Mouse (Mus musculus): ENCODE data around the gene Lzts2. TPM values are rescaled to one million over a fixed set of nuclear protein-coding genes. Genes with fewer than 3 reads are reported as not detected.

Gene Lzts2
- total RNA-seq (2023): 0.83 to 2.2 TPM (median 1.1 TPM) in 4 replicates

DNA sequence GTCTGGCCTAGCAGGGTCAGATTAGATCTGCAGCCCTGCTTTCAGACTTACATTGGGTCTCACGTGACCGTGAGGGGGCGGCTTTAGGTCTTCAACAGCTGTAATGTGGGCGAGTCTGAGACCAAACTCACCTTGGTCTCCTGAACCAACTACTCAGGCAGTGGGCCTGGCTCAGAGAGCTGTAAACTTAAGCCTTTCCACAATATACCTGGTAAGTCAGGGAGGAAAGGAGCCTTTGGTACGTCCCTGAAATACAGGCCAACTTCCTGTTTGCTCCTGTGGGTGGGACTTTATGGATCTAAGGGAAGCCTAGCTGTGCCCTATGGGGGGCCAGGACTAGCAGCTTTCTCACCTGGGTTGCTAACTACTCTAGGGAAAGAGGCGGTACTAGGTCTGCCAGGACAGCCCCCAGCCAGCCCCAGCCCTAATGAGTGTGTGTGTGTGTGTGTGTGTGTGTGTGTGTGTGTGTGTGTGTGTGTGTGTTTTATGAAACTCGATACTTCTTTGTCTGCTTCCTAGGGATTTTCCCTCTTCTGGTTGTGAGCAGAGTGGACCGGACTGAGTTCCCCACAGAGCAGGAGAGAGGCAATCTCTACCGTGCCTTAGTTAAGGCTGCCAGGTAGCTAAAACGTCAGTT lies at the start of gene Lzts2:
Lzts2 (plus strand) TSS at position 80 of the 637 bp plus-strand sequence.

DNA sequence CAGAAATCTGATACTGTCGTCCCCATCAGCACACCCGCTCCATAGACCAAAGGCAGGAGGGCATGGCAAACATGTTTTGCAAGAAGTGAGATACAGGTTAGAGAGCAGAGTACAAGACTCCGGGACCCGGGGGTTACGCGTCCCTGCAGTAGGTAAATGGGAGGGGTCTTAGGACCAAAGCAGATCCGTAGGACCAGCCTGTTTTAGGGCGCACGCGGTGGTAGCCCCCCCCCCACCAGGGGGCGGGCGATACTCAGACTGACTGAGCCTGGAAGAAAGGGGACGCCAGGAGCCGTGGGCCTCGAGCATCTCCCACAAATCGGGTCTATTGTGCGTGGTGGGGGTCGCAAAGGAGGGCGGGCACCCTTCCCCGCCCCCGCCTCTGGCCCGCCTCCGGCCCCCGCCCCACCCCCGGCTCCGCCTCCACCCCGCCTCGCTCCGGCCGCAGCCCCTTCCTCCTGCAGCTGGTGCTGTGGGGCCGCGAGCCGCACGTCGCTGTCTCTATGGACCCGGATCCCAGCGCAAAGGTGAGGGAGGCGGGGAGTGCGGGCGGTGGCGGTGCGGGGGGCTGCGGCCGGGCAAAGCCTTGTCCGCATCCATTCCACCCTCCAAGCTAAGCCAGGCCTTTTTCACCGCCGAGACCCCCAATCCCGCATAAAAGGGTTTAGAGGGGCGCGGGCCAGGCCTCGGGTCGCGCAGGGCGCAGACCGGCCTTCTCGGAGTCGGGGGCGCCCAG lies 25.2 kb upstream of the Lzts2 start, which contains the start of gene Sema4g:
Sema4g (plus strand) TSS at position 271 of the 736 bp plus-strand sequence.

DNA sequence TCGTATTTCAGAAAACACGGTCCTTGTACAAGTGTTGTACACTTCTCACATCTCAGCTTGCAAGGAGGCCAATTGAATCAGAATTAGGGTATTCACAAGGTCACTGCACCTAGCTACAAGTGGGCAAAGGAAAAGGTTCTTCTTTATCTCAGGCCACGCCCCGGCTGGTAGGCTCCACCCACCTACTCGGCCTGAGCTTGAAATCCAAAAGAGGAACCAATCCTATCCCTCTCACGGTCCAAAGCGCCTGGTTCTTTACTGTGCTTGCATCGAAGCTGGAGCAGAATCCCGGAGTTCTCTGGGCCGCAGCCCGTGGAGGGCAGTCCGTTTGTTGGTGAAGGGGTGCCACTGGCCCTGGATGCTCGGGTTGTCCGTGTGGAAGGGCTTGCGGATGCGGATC lies 8.8 kb upstream of the Lzts2 start, which contains the start of gene Twnk:
Twnk (plus strand) TSS at position 220 of the 400 bp plus-strand sequence.

DNA sequence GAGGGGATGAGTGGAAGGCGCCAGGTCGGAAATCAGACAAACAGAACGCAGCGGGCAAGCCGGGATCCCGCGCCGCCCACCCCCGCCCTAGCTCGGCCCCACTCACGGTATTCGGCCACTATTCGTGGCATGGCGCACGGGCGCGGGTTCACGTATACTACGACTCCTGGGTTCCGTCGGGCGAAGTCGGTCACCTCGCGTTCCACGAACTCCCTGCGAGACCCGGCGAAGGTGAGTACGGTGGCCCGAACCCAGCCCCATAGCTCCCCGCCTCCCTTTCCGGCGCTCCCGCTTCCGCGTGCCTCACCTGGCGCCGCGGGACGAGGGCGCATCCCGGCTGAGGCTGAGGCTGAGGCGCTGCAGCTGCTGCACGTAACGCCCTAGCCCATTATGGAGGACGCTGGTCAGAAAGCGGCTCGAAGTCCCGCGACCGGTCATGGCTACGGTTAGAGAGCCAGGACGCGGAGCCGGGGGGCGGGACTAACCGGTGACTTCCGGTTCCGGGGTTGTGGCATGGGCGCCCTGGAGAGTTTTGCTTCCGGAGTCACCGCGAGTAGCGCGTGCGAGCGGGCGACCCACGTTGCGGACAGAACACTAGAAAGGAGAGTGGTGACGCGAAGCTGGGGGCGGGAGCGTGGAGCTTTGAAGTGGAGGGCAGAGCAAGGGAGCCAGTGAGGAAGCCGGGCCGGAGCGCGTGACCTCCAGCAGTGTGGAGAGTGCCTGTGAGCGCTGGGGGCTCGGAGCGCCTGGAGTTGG lies 8.1 kb upstream of the Lzts2 start, which contains the start of gene Mrpl43:
Mrpl43 (minus strand) TSS at position 486 of the 756 bp plus-strand sequence.

DNA sequence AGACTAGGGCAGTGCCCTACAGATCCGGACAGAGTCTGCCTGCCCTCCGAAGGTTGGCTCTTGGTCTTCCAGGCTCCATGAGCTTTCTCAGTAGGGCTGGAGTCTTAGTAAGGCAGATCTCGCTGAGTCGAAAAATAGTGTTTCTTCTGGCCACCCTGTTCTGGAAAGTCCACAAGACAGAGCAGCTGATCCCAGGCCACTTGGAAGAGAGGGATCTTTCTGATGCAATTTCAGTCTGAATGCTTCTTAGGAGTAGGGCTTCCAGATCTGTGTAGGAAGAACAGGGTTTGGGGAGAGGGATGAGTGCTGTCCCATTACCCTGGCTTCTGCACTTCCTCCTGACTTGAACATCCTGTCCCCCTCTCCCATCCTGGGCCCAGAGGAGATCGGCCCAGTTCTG lies 31.4 kb downstream of the Lzts2 start, which contains the start of gene Pdzd7:
Pdzd7 (minus strand) TSS at position 67 of the 400 bp plus-strand sequence.

DNA sequence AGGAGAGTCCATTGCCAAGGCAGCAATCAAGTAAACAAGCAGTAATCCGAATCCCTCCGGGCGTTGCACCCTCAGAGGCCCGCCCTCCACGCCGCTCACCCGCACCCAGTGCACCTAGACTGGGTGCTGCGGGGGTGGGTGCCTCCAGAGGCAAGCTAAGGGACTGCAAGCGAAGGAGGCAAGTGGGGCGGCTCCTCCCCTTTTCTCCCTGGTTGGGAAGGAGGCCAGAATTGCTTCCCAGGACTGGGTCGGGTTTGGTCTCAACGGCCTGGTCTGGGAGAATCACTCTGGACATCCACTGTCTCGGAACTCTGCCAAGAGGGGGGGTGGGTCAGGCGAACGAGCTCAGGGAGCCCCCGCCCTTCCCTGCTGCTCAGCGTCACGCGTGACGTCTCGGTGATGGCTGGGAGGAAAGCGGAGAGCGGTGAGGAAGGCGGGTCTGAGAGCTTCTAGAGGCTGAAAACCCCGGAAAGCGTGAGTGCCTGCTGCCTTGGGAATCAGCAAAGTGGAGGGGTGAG lies 33.3 kb downstream of the Lzts2 start, which contains the start of gene Sfxn3:
Sfxn3 (plus strand) TSS at position 87 of the 518 bp plus-strand sequence.

DNA sequence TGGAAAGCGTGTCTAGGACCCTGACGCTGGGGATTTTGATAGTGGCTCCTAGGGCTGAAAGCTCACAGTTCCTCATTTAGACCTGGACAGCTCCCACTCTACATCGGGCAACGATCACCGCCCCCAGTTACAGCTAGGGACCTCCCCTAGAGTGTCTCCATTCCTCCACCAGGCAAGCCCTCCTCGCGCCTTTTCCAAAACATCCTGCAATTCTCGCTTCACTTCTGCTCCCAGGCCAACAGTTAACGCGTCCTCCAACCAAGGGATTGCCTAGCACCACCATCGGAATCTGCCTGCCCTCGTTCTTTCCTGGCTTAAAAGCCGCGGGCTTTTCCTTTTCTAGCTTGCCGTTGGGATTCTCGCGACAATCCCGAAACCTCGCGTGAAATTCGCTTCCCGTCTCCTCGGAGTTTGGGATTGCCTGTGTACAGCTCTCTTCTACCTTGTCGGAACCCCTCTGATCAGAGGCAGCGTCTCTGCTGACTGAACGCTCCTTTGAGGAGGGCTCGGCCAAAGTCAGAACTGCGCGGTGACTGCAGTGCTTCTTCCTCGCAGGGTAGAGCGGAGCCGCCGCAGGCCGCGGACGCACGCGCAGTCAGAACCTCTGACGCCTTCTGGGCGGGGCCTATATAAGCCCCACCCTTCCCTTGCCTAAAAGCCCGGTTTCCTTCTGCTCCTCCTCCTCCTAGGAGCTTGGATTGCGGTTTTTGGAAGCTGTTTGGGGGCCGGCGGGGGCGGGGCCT lies 60.5 kb downstream of the Lzts2 start, which contains the start of gene Kazald1:
Kazald1 (plus strand) TSS at position 662 of the 743 bp plus-strand sequence.

Other genes with a start within 250 kb of the Lzts2 start
- gene Slf2, start 83.3 kb upstream of the Lzts2 start, total RNA-seq (2023): 80.9 to 87.3 TPM (median 82.6 TPM) in 4 replicates
- gene Sema4g, start 25.3 kb upstream of the Lzts2 start, total RNA-seq (2023): 0.39 to 1.1 TPM (median 0.61 TPM) in 4 replicates
- gene Twnk, start 8.8 kb upstream of the Lzts2 start, total RNA-seq (2023): 10.7 to 13.0 TPM (median 12.4 TPM) in 4 replicates
- gene Mrpl43, start 8.0 kb upstream of the Lzts2 start, total RNA-seq (2023): 27.4 to 31.5 TPM (median 29.9 TPM) in 4 replicates
- not detected in 4 replicates for gene Pdzd7, start 31.3 kb downstream of the Lzts2 start, total RNA-seq (2023)
- gene Sfxn3, start 33.1 kb downstream of the Lzts2 start, total RNA-seq (2023): 20.5 to 39.2 TPM (median 22.7 TPM) in 4 replicates
- gene Kazald1, start 60.8 kb downstream of the Lzts2 start, total RNA-seq (2023): 0.57 TPM in 1 of 4 replicates, not detected in the others
- 1.0 TPM in 1 of 4 replicates, not detected in the others for gene Tlx1, start 136.3 kb downstream of the Lzts2 start, total RNA-seq (2023)
- gene Lbx1, start 221.4 kb downstream of the Lzts2 start, total RNA-seq (2023): not detected in 4 replicates

Data from B cell, adult 62 days (primary cell).